Mouse (Mus musculus) cerebellum, postnatal 10 days (tissue): ENCODE results near the gene Ablim2.

ENCODE experiments used
- DNase-seq, 2 experiments: peaks; one replicate each; pipeline ENCODE4 v3.0.0; 2021; ENCODE audit warnings: mixed read lengths in 2 of 2

The Ablim2 gene

GRCm38 (mm10) chr5:35757639-35758001, at the start of gene Ablim2:
Gene Ablim2 (plus strand): TSS chr5:35757880.
- peak; percentile 96 to 97 for DNase-seq

GRCm38 (mm10) chr5:35710481-35710880, 47.2 kb upstream of the Ablim2 start:
- DNase-seq: no peak

GRCm38 (mm10) chr5:35710931-35711330, 46.7 kb upstream of the Ablim2 start:
- peak in 1 of 2 experiments; percentile 35 for DNase-seq

GRCm38 (mm10) chr5:35712517-35712916, 45.2 kb upstream of the Ablim2 start:
- no peak for DNase-seq

- peak; percentile 92 for DNase-seq
These were observed 43.9 kb upstream of the Ablim2 start for GRCm38 (mm10) chr5:35713649-35714354.

- no peak for DNase-seq
These were observed 40.2 kb upstream of the Ablim2 start for GRCm38 (mm10) chr5:35717455-35717854.

- DNase-seq: peak; percentile 56 to 65
These were observed 39.7 kb upstream of the Ablim2 start for GRCm38 (mm10) chr5:35717946-35718345.

GRCm38 (mm10) chr5:35718817-35719216, 38.9 kb upstream of the Ablim2 start:
- no peak for DNase-seq

GRCm38 (mm10) chr5:35719343-35719742, 38.3 kb upstream of the Ablim2 start:
- no peak for DNase-seq

GRCm38 (mm10) chr5:35719880-35720279, 37.8 kb upstream of the Ablim2 start:
- peak; percentile 59 to 61 for DNase-seq

- DNase-seq: no peak
These were observed 35.7 kb upstream of the Ablim2 start for GRCm38 (mm10) chr5:35721933-35722332.

- DNase-seq: no peak
These were observed 35.0 kb upstream of the Ablim2 start for GRCm38 (mm10) chr5:35722654-35723053.

- no peak for DNase-seq
These were observed 33.8 kb upstream of the Ablim2 start for GRCm38 (mm10) chr5:35723900-35724299.

- no peak for DNase-seq
These were observed 31.8 kb upstream of the Ablim2 start for GRCm38 (mm10) chr5:35725840-35726239.

GRCm38 (mm10) chr5:35727447-35727846, 30.2 kb upstream of the Ablim2 start:
- no peak for DNase-seq

- no peak for DNase-seq
These were observed 29.2 kb upstream of the Ablim2 start for GRCm38 (mm10) chr5:35728344-35728956.

- DNase-seq: peak; percentile 45 to 50
These were observed 28.7 kb upstream of the Ablim2 start for GRCm38 (mm10) chr5:35728957-35729460.

GRCm38 (mm10) chr5:35729844-35730243, 27.8 kb upstream of the Ablim2 start:
- DNase-seq: peak; percentile 33 to 35

GRCm38 (mm10) chr5:35730552-35730951, 27.1 kb upstream of the Ablim2 start:
- DNase-seq: no peak

- no peak for DNase-seq
These were observed 26.7 kb upstream of the Ablim2 start for GRCm38 (mm10) chr5:35731006-35731405.

GRCm38 (mm10) chr5:35733523-35733922, 24.2 kb upstream of the Ablim2 start:
- DNase-seq: no peak

- DNase-seq: peak; percentile 84 to 85
These were observed 20.3 kb upstream of the Ablim2 start for GRCm38 (mm10) chr5:35737231-35737901.

GRCm38 (mm10) chr5:35739005-35739404, 18.7 kb upstream of the Ablim2 start:
- no peak for DNase-seq
